Mouse (Mus musculus) stomach, embryonic 15.5 days (tissue): ENCODE data around the gene Zbtb46. TPM values are rescaled to one million over a fixed set of nuclear protein-coding genes. Genes with fewer than 3 reads are reported as not detected.

ENCODE experiments used
- ATAC-seq: fragments of 200-750 bp; cut with Nextera tagmentation; 2 replicates; pipeline ENCODE4 v1.8.0; 2017; ENCODE audit warnings: low read depth, moderate number of reproducible peaks, moderate TSS enrichment; ENCODE audit not compliant: insufficient read depth, low FRiP score
- H3K27ac ChIP-seq: fragments of 300-500 bp; sonication (generic); 2 replicates; pipeline ENCODE4 v1.5.1; 2015; ENCODE audit warnings: mild to moderate bottlenecking, inconsistent platforms
- H3K27me3 ChIP-seq: fragments of 300-500 bp; sonication (generic); replicated peaks from 2 replicates; pipeline ENCODE4 v1.6.1; 2015; ENCODE audit warnings: inconsistent platforms
- H3K36me3 ChIP-seq: fragments of 300-500 bp; sonication (generic); 2 replicates; pipeline ENCODE4 v1.6.1; 2015; ENCODE audit warnings: inconsistent platforms
- H3K4me1 ChIP-seq: fragments of 300-500 bp; sonication (generic); 2 replicates; pipeline ENCODE4 v1.6.1; 2015; ENCODE audit warnings: inconsistent platforms
- H3K4me2 ChIP-seq: fragments of 300-500 bp; sonication (generic); 2 replicates; pipeline ENCODE4 v1.6.1; 2015; ENCODE audit warnings: mild to moderate bottlenecking, inconsistent platforms
- H3K4me3 ChIP-seq: fragments of 300-500 bp; sonication (generic); replicated peaks from 2 replicates; pipeline ENCODE4 v1.5.1; 2015; ENCODE audit warnings: inconsistent platforms
- H3K9ac ChIP-seq: fragments of 300-500 bp; sonication (generic); 2 replicates; pipeline ENCODE4 v1.6.1; 2015; ENCODE audit warnings: inconsistent platforms
- H3K9me3 ChIP-seq: fragments of 300-500 bp; sonication (generic); 2 replicates; pipeline ENCODE4 v1.6.1; 2016; ENCODE audit warnings: inconsistent platforms
- WGBS: fragments of 180-500 bp; shearing (Covaris S2); methylation state at CpG from one replicate; pipeline ENCODE4 v1.1.7; 2015; 5-methylcytosine and 5-hydroxymethylcytosine counted together
- polyA plus RNA-seq: library from polyadenylated mRNA; unstranded; fragments of >200 nt; fragmentation: Nextera tagmentation; extraction: Ambion mirVana; gene quantifications from 2 replicates; pipeline ENCODE4 v1.2.1, GENCODE M21; 2015

Gene Zbtb46
- polyA plus RNA-seq, 1 experiment from 2014 or later = 10.0 TPM

GRCm38 (mm10) chr2:181487338-181488277 lies 28.4 kb upstream of the Zbtb46 start:
- Histone ChIP-seq H3K9ac (no peak overlapping the region), H3K27ac (peak overlapping the region; percentile 74), H3K4me1 (peaks cover 22% of the 10 kb centered on the region), H3K36me3 (no peaks in the 10 kb centered on the region), H3K4me3 (no peak overlapping the region), H3K9me3 (no peaks in the 10 kb centered on the region), H3K27me3 (no peaks in the 10 kb centered on the region), H3K4me2 (peak overlapping the region; percentile 9; the same call in 1 of the 2 replicates)
- ATAC-seq = peak; percentile 79
- 17% methylated on average over 5 of the region's 5 CpGs for WGBS

- Histone ChIP-seq H3K4me1 (peaks cover 22% of the 10 kb centered on the region), H3K27me3 (no peaks in the 10 kb centered on the region), H3K4me2 (no peak overlapping the region), H3K27ac (no peak overlapping the region), H3K9ac (no peak overlapping the region), H3K36me3 (no peaks in the 10 kb centered on the region), H3K9me3 (no peaks in the 10 kb centered on the region), H3K4me3 (no peak overlapping the region)
- no peak for ATAC-seq
- 28% methylated on average over 1 of the region's 1 CpGs for WGBS
These were observed 26.5 kb upstream of the Zbtb46 start for GRCm38 (mm10) chr2:181485741-181486140.

GRCm38 (mm10) chr2:181484456-181485233 lies 25.4 kb upstream of the Zbtb46 start:
- no peaks in the 10 kb centered on the region for H3K36me3 ChIP-seq
- no peak overlapping the region for H3K4me2 ChIP-seq
- ATAC-seq = no peak
- no peaks in the 10 kb centered on the region for H3K9me3 ChIP-seq
- H3K4me3 ChIP-seq = no peak overlapping the region
- no peak overlapping the region for H3K9ac ChIP-seq
- WGBS = 77% methylated on average over 6 of the region's 6 CpGs
- H3K27ac ChIP-seq = no peak overlapping the region
- peaks cover 22% of the 10 kb centered on the region for H3K4me1 ChIP-seq
- H3K27me3 ChIP-seq = no peaks in the 10 kb centered on the region

GRCm38 (mm10) chr2:181483562-181484318 lies 24.5 kb upstream of the Zbtb46 start:
- H3K4me1 ChIP-seq = peaks cover 22% of the 10 kb centered on the region
- no peak overlapping the region for H3K4me3 ChIP-seq
- H3K27ac ChIP-seq = peak overlapping the region; percentile 54
- H3K27me3 ChIP-seq = no peaks in the 10 kb centered on the region
- 29% methylated on average over 7 of the region's 7 CpGs for WGBS
- peak overlapping the region; percentile 34; the same call in 1 of the 2 replicates for H3K4me2 ChIP-seq
- no peaks in the 10 kb centered on the region for H3K9me3 ChIP-seq
- ATAC-seq = peak; percentile 59
- no peaks in the 10 kb centered on the region for H3K36me3 ChIP-seq
- no peak overlapping the region for H3K9ac ChIP-seq

- peaks cover 21% of the 10 kb centered on the region for H3K4me1 ChIP-seq
- peak; percentile 45; the same call in 1 of the 2 replicates for ATAC-seq
- no peaks in the 10 kb centered on the region for H3K9me3 ChIP-seq
- WGBS = 21% methylated on average over 2 of the region's 2 CpGs
- no peak overlapping the region for H3K4me3 ChIP-seq
- H3K9ac ChIP-seq = no peak overlapping the region
- H3K4me2 ChIP-seq = peak overlapping the region; percentile 34; the same call in 1 of the 2 replicates
- peak overlapping the region; percentile 54 for H3K27ac ChIP-seq
- no peaks in the 10 kb centered on the region for H3K27me3 ChIP-seq
- no peaks in the 10 kb centered on the region for H3K36me3 ChIP-seq
These were observed 23.9 kb upstream of the Zbtb46 start for GRCm38 (mm10) chr2:181483120-181483519.

GRCm38 (mm10) chr2:181472256-181472827 lies 13.1 kb upstream of the Zbtb46 start:
- no peak overlapping the region for H3K9ac ChIP-seq
- no peaks in the 10 kb centered on the region for H3K27me3 ChIP-seq
- no peaks in the 10 kb centered on the region for H3K36me3 ChIP-seq
- no peak for ATAC-seq
- 50% methylated on average over 1 of the region's 1 CpGs for WGBS
- H3K4me2 ChIP-seq = no peak overlapping the region
- no peak overlapping the region for H3K4me3 ChIP-seq
- no peaks in the 10 kb centered on the region for H3K9me3 ChIP-seq
- H3K4me1 ChIP-seq = peaks cover 3% of the 10 kb centered on the region
- no peak overlapping the region for H3K27ac ChIP-seq

GRCm38 (mm10) chr2:181471246-181471645 lies 12.0 kb upstream of the Zbtb46 start:
- Histone ChIP-seq H3K36me3 (no peaks in the 10 kb centered on the region), H3K27me3 (no peaks in the 10 kb centered on the region), H3K4me3 (no peak overlapping the region), H3K4me1 (peaks cover 3% of the 10 kb centered on the region), H3K9ac (no peak overlapping the region), H3K4me2 (no peak overlapping the region), H3K9me3 (no peaks in the 10 kb centered on the region), H3K27ac (no peak overlapping the region)
- no peak for ATAC-seq
- 47% methylated on average over 5 of the region's 5 CpGs for WGBS

- Histone ChIP-seq H3K36me3 (no peaks in the 10 kb centered on the region), H3K9me3 (no peaks in the 10 kb centered on the region), H3K9ac (no peak overlapping the region), H3K4me3 (no peak overlapping the region), H3K4me2 (no peak overlapping the region), H3K27me3 (no peaks in the 10 kb centered on the region), H3K27ac (no peak overlapping the region), H3K4me1 (peaks cover 3% of the 10 kb centered on the region)
- ATAC-seq = no peak
- 55% methylated on average over 2 of the region's 2 CpGs for WGBS
These were observed 11.1 kb upstream of the Zbtb46 start for GRCm38 (mm10) chr2:181470285-181470684.

GRCm38 (mm10) chr2:181465423-181465822 lies 6.2 kb upstream of the Zbtb46 start:
- ATAC-seq = no peak
- no peaks in the 10 kb centered on the region for H3K9me3 ChIP-seq
- 52% methylated on average over 3 of the region's 3 CpGs for WGBS

GRCm38 (mm10) chr2:181463008-181463738 lies 3.9 kb upstream of the Zbtb46 start:
- Histone ChIP-seq H3K4me2 (no peak overlapping the region), H3K9me3 (no peaks in the 10 kb centered on the region), H3K27me3 (peaks cover 4% of the 10 kb centered on the region; the same call in 1 of the 2 replicates), H3K9ac (no peak overlapping the region), H3K4me3 (no peak overlapping the region), H3K36me3 (no peaks in the 10 kb centered on the region), H3K4me1 (peaks cover 23% of the 10 kb centered on the region), H3K27ac (no peak overlapping the region)
- peak; percentile 40; the same call in 1 of the 2 replicates for ATAC-seq
- 37% methylated on average over 7 of the region's 7 CpGs for WGBS

More at GRCm38 (mm10) chr2:181465423-181465822, 6.2 kb upstream of the Zbtb46 start:
- Histone ChIP-seq H3K4me1 (peaks cover 9% of the 10 kb centered on the region), H3K27ac (no peak overlapping the region), H3K27me3 (peaks cover 4% of the 10 kb centered on the region; the same call in 1 of the 2 replicates), H3K4me3 (no peak overlapping the region), H3K36me3 (no peaks in the 10 kb centered on the region), H3K9ac (no peak overlapping the region), H3K4me2 (no peak overlapping the region)
